Mouse (Mus musculus) intestine, postnatal 0 days (tissue): Measurements from ENCODE around the gene Ddo. TPM values are rescaled to one million over a fixed set of nuclear protein-coding genes. Genes with fewer than 3 reads are reported as not detected.

Source experiments
- ATAC-seq: fragments of 200-750 bp; cut with Nextera tagmentation; 2 replicates; pipeline ENCODE4 v1.8.0; 2017; ENCODE audit warnings: mild to moderate bottlenecking, moderate TSS enrichment, moderate library complexity
- H3K27ac ChIP-seq: fragments of 300-500 bp; sonication (generic); 2 replicates; pipeline ENCODE4 v1.5.1; 2014; ENCODE audit warnings: mild to moderate bottlenecking, low read depth, low read length, moderate library complexity
- H3K27me3 ChIP-seq: fragments of 300-500 bp; sonication (generic); replicated peaks from 2 replicates; pipeline ENCODE4 v1.6.1; 2014; ENCODE audit warnings: low read length, mixed read lengths; ENCODE audit not compliant: control insufficient read depth, insufficient read depth
- H3K36me3 ChIP-seq: fragments of 300-500 bp; sonication (generic); 2 replicates; pipeline ENCODE4 v1.6.1; 2014; ENCODE audit warnings: mild to moderate bottlenecking, moderate library complexity; ENCODE audit not compliant: control insufficient read depth, insufficient read depth
- H3K4me1 ChIP-seq: fragments of 300-500 bp; sonication (generic); replicated peaks from 2 replicates; pipeline ENCODE4 v1.6.1; 2014; ENCODE audit warnings: antibody characterized with exemption, low read length, mixed read lengths; ENCODE audit not compliant: control insufficient read depth, insufficient read depth
- H3K4me2 ChIP-seq: fragments of 300-500 bp; sonication (generic); replicated peaks from 2 replicates; pipeline ENCODE4 v1.6.1; 2014; ENCODE audit warnings: low read depth, mild to moderate bottlenecking, moderate library complexity
- H3K4me3 ChIP-seq: fragments of 300-500 bp; sonication (generic); 2 replicates; pipeline ENCODE4 v1.5.1; 2014; ENCODE audit warnings: low read depth, low read length
- H3K9ac ChIP-seq: fragments of 300-500 bp; sonication (generic); 2 replicates; pipeline ENCODE4 v1.6.1; 2014; ENCODE audit warnings: mild to moderate bottlenecking, low read depth, low read length
- H3K9me3 ChIP-seq: fragments of 300-500 bp; sonication (generic); 2 replicates; pipeline ENCODE4 v1.6.1; 2016; ENCODE audit warnings: mixed run types; ENCODE audit not compliant: control insufficient read depth
- CTCF ChIP-seq: sonication (generic); IDR thresholded peaks from 2 replicates; pipeline ENCODE4 v1.5.1; 2016; ENCODE audit warnings: low read depth, mild to moderate bottlenecking, control low read depth, antibody characterized with exemption, moderate library complexity
- WGBS: fragments of 180-500 bp; shearing (Covaris S2); extraction: QIAGEN DNeasy Blood & Tissue Kit; methylation state at CpG from one replicate; pipeline ENCODE4 v1.1.7; 2014; 5-methylcytosine and 5-hydroxymethylcytosine counted together
- polyA plus RNA-seq: library from polyadenylated mRNA; unstranded; fragments of >200 nt; fragmentation: Nextera tagmentation; extraction: Ambion mirVana; gene quantifications from 2 replicates; pipeline ENCODE4 v1.2.1, GENCODE M21; 2015

Ddo gene
- polyA plus RNA-seq, 1 experiment from 2014 or later: 0.76 TPM

GRCm38 (mm10) chr10:40648776-40649175 lies 19.0 kb downstream of the Ddo start:
- TF ChIP-seq CTCF: no peak
- WGBS: 80% methylated on average over 12 of the region's 12 CpGs
- ATAC-seq: no peak

GRCm38 (mm10) chr10:40649634-40650033 lies 19.8 kb downstream of the Ddo start:
- H3K27me3 ChIP-seq: no peaks in the 10 kb centered on the region
- ATAC-seq: no peak
- 23% methylated on average over 4 of the region's 4 CpGs for WGBS

More at GRCm38 (mm10) chr10:40648776-40649175, 19.0 kb downstream of the Ddo start:
- H3K27me3 ChIP-seq: no peaks in the 10 kb centered on the region
- H3K4me1 ChIP-seq: no peaks in the 10 kb centered on the region
- H3K4me2 ChIP-seq: no peak overlapping the region
- no peak overlapping the region for H3K9ac ChIP-seq
- no peaks in the 10 kb centered on the region for H3K9me3 ChIP-seq
- no peak overlapping the region for H3K4me3 ChIP-seq
- H3K36me3 ChIP-seq: no peaks in the 10 kb centered on the region
- no peak overlapping the region for H3K27ac ChIP-seq

DNA sequence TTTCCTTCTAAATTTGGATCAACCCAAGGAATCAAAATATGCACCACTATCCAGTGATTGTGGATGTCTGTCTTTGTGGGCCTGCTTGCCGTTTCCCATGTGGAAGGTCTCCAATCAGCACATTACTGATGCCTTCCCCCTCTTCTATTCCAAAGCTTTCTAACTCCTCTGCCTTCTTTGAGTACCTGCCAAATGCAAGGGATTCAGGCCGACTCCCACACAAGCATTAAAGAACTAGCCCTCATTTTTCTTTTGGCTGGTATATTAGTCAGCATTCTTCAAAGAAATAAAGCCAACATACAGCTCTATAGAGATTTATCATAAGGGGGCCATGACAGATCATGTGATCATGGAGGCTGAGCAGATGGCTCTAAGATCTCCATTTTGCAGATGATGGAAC lies 21.9 kb downstream of the Ddo start:
- 61% methylated on average over 2 of the region's 2 CpGs for WGBS

More at GRCm38 (mm10) chr10:40649634-40650033, 19.8 kb downstream of the Ddo start:
- H3K27ac ChIP-seq: no peak overlapping the region
- no peaks in the 10 kb centered on the region for H3K9me3 ChIP-seq
- H3K4me2 ChIP-seq: no peak overlapping the region
- TF ChIP-seq CTCF: peak; percentile 61
- H3K4me3 ChIP-seq: no peak overlapping the region
- H3K9ac ChIP-seq: no peak overlapping the region
- no peaks in the 10 kb centered on the region for H3K36me3 ChIP-seq
- no peaks in the 10 kb centered on the region for H3K4me1 ChIP-seq

DNA sequence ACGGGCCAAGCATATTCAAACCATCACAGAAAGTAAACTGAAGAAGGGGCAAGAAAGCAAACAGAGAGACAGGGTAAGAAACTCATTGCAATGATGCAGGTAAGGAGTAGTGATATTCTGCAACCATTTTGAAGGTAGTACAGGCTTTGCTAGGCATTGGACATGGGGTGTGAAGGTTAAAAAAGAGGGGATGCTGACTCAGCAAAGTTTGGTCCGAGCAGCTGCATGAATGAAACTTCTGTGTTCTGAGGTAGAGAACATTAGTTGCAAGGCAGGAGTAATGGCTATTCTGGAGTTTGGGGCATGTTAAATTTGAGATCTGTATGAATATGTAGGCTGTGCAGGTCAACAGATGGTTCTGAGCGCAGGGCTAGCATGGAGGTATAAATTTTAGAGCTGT lies 35.5 kb downstream of the Ddo start:
- no peak for TF ChIP-seq CTCF
- H3K4me3 ChIP-seq: no peak overlapping the region
- no peak overlapping the region for H3K9ac ChIP-seq
- no peaks in the 10 kb centered on the region for H3K36me3 ChIP-seq
- H3K4me1 ChIP-seq: no peaks in the 10 kb centered on the region
- 74% methylated on average over 3 of the region's 3 CpGs for WGBS
- no peaks in the 10 kb centered on the region for H3K9me3 ChIP-seq
- no peak overlapping the region for H3K4me2 ChIP-seq
- H3K27me3 ChIP-seq: no peaks in the 10 kb centered on the region
- no peak overlapping the region for H3K27ac ChIP-seq
- ATAC-seq: no peak

More for the DNA sequence above, 21.9 kb downstream of the Ddo start:
- no peak overlapping the region for H3K4me2 ChIP-seq
- ATAC-seq: no peak
- H3K9ac ChIP-seq: no peak overlapping the region
- H3K36me3 ChIP-seq: no peaks in the 10 kb centered on the region
- no peaks in the 10 kb centered on the region for H3K4me1 ChIP-seq
- H3K9me3 ChIP-seq: no peaks in the 10 kb centered on the region
- H3K27me3 ChIP-seq: no peaks in the 10 kb centered on the region
- H3K4me3 ChIP-seq: no peak overlapping the region
- TF ChIP-seq CTCF: no peak
- no peak overlapping the region for H3K27ac ChIP-seq

DNA sequence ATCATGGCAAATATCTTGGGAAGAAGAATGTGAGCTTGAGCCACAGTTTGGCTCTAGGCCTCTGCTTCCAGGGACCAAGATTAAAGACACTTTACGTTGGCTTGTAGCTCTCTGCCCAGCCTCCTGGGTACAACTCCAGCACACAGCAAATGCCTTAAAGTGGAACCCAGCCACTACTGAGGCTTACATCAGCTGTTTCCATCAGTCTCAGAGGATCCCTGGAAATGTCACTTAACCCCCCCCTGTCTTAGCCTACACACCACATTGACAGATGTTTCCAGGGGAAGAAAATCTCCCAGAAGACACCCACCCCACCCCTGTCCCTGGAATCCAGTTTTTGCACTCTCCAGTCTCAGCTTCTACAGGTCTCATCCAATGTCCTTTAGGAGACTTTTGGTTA lies 37.1 kb downstream of the Ddo start:
- H3K9me3 ChIP-seq: no peaks in the 10 kb centered on the region
- no peak for TF ChIP-seq CTCF
- H3K9ac ChIP-seq: no peak overlapping the region
- no peak overlapping the region for H3K27ac ChIP-seq
- H3K36me3 ChIP-seq: no peaks in the 10 kb centered on the region
- H3K4me3 ChIP-seq: no peak overlapping the region
- H3K4me1 ChIP-seq: no peaks in the 10 kb centered on the region
- 95% methylated on average over 1 of the region's 1 CpGs for WGBS
- H3K27me3 ChIP-seq: no peaks in the 10 kb centered on the region
- H3K4me2 ChIP-seq: no peak overlapping the region
- no peak for ATAC-seq

- Histone ChIP-seq H3K9me3 (no peaks in the 10 kb centered on the region), H3K4me1 (no peaks in the 10 kb centered on the region), H3K36me3 (no peaks in the 10 kb centered on the region), H3K9ac (no peak overlapping the region), H3K27ac (no peak overlapping the region), H3K4me2 (no peak overlapping the region), H3K4me3 (no peak overlapping the region), H3K27me3 (no peaks in the 10 kb centered on the region)
- no peak for TF ChIP-seq CTCF
- ATAC-seq: no peak
These were observed 38.8 kb downstream of the Ddo start for GRCm38 (mm10) chr10:40668640-40669039.
